Mouse (Mus musculus): ENCODE results near the gene Ephb4. TPM values are rescaled to one million over a fixed set of nuclear protein-coding genes. Genes with fewer than 3 reads are reported as not detected.
A peak's percentile ranks its signal among the peaks of the same experiment; 100 is the strongest.

Gene Ephb4
- polyA plus RNA-seq, 1 experiment from 2014 or later: 40.5 TPM

GRCm38 (mm10) chr5:137381152-137381551 lies 31.2 kb downstream of the Ephb4 start:
- peak; percentile 79 for TF ChIP-seq CTCF (IDR thresholded peaks at IDR 0.05; ENCODE audit: low read depth)
- Histone ChIP-seq H3K9ac (ENCODE audit: low read depth, low read length) (no peak overlapping the region), H3K4me2 (ENCODE audit: low read length) (no peak overlapping the region), H3K4me3 (replicated peaks; ENCODE audit: low read depth, low read length) (no peak overlapping the region), H3K9me3 (replicated peaks; ENCODE audit: low read length) (no peaks in the 10 kb centered on the region), H3K27me3 (ENCODE audit: insufficient read depth, low read length) (no peaks in the 10 kb centered on the region), H3K4me1 (replicated peaks; ENCODE audit: insufficient read depth, low read length) (no peaks in the 10 kb centered on the region), H3K36me3 (ENCODE audit: insufficient read depth, low read length) (no peaks in the 10 kb centered on the region), H3K27ac (no peak overlapping the region)
- DNase-seq (ENCODE audit: low spot score) (peak; percentile 58), ATAC-seq (replicated peaks; ENCODE audit: low FRiP score, low read depth) (no peak)
- WGBS: 61% methylated on average over 4 of the region's 4 CpGs

DNA sequence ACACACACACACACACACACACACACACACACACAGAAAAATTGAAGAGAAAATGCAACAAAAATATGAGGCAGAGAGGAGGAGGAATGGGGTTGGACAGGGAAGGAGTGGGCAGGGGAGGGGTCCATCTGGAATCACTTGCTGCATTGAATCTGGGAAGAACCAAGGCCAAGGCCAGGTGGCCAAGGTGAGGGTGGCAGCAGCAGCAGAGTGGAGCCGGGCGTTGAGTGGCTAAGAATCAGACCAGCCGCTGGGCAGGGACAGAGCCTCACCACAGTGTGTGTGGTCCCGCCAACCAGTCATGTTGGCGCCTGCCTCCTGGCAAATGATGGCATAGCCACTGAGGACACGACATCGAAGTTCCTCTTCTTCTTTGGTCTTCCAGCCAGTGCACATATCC lies 33.5 kb downstream of the Ephb4 start:
- Histone ChIP-seq H3K9ac (ENCODE audit: low read depth, low read length) (no peak overlapping the region), H3K4me3 (replicated peaks; ENCODE audit: low read depth, low read length) (no peak overlapping the region), H3K27ac (no peak overlapping the region), H3K4me1 (replicated peaks; ENCODE audit: insufficient read depth, low read length) (no peaks in the 10 kb centered on the region), H3K36me3 (ENCODE audit: insufficient read depth, low read length) (no peaks in the 10 kb centered on the region), H3K9me3 (replicated peaks; ENCODE audit: low read length) (no peaks in the 10 kb centered on the region), H3K27me3 (ENCODE audit: insufficient read depth, low read length) (no peaks in the 10 kb centered on the region), H3K4me2 (ENCODE audit: low read length) (no peak overlapping the region)
- no peak for TF ChIP-seq CTCF (IDR thresholded peaks at IDR 0.05; ENCODE audit: low read depth)
- DNase-seq (ENCODE audit: low spot score) (no peak), ATAC-seq (replicated peaks; ENCODE audit: low FRiP score, low read depth) (no peak)
- WGBS: 85% methylated on average over 7 of the region's 7 CpGs

DNA sequence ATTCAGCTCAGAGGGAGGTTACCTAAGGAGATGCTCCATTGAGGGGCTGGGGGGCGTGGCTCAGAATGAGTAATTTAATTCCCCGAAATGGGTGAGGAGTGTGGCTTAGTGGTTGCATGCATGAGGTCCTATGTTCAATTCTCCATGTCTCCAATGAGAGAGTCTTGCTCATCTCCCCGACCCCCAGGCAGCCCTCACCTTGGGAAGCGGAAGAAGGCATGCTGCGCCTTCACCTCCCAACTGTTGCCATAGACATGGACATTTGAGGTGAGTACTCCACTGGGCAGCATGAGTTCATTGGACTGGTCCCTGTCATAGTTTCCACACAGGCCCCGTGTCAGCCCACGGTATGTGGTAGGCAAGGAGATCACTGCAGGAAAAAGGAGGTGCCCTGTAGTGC lies 36.8 kb downstream of the Ephb4 start:
- no peak for DNase-seq (ENCODE audit: low spot score)
- no peak for ATAC-seq (replicated peaks; ENCODE audit: low FRiP score, low read depth)
- H3K9ac ChIP-seq (ENCODE audit: low read depth, low read length): no peak overlapping the region
- no peaks in the 10 kb centered on the region for H3K27me3 ChIP-seq (ENCODE audit: insufficient read depth, low read length)
- no peaks in the 10 kb centered on the region for H3K36me3 ChIP-seq (ENCODE audit: insufficient read depth, low read length)
- 81% methylated on average over 7 of the region's 7 CpGs for WGBS
- H3K4me1 ChIP-seq (replicated peaks; ENCODE audit: insufficient read depth, low read length): no peaks in the 10 kb centered on the region
- H3K9me3 ChIP-seq (replicated peaks; ENCODE audit: low read length): no peaks in the 10 kb centered on the region
- H3K4me2 ChIP-seq (ENCODE audit: low read length): no peak overlapping the region
- H3K4me3 ChIP-seq (replicated peaks; ENCODE audit: low read depth, low read length): no peak overlapping the region
- no peak overlapping the region for H3K27ac ChIP-seq
- TF ChIP-seq CTCF (IDR thresholded peaks at IDR 0.05; ENCODE audit: low read depth): no peak

DNA sequence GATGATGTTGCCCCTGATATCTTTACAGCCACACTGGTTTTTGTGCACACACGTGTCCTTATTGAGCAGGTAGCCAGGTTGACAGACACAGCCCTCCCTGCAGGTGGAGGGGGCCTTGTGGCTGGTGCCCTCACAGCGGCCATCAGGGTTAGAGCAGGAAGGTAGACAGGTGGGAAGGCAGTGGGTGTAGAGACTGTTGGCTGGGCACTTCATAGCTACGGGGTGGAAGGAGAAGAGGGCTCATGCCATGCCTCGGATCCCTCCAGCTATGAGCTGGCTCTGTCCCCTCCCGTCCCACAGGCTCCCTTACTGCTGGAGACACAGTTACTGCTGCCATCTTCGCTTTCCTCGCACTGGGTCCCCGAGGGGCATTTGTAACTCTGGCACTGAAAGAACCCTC lies 41.7 kb downstream of the Ephb4 start:
- H3K4me3 ChIP-seq (replicated peaks; ENCODE audit: low read depth, low read length): no peak overlapping the region
- H3K9me3 ChIP-seq (replicated peaks; ENCODE audit: low read length): no peaks in the 10 kb centered on the region
- no peak overlapping the region for H3K9ac ChIP-seq (ENCODE audit: low read depth, low read length)
- DNase-seq (ENCODE audit: low spot score) (no peak), ATAC-seq (replicated peaks; ENCODE audit: low FRiP score, low read depth) (no peak)
- H3K27me3 ChIP-seq (ENCODE audit: insufficient read depth, low read length): no peaks in the 10 kb centered on the region
- H3K36me3 ChIP-seq (ENCODE audit: insufficient read depth, low read length): no peaks in the 10 kb centered on the region
- H3K27ac ChIP-seq: no peak overlapping the region
- H3K4me1 ChIP-seq (replicated peaks; ENCODE audit: insufficient read depth, low read length): no peaks in the 10 kb centered on the region
- WGBS: 81% methylated on average over 8 of the region's 8 CpGs
- no peak overlapping the region for H3K4me2 ChIP-seq (ENCODE audit: low read length)
- no peak for TF ChIP-seq CTCF (IDR thresholded peaks at IDR 0.05; ENCODE audit: low read depth)

- Histone ChIP-seq H3K4me2 (ENCODE audit: low read length) (no peak overlapping the region), H3K9me3 (replicated peaks; ENCODE audit: low read length) (no peaks in the 10 kb centered on the region), H3K36me3 (ENCODE audit: insufficient read depth, low read length) (no peaks in the 10 kb centered on the region), H3K4me3 (replicated peaks; ENCODE audit: low read depth, low read length) (no peak overlapping the region), H3K4me1 (replicated peaks; ENCODE audit: insufficient read depth, low read length) (no peaks in the 10 kb centered on the region), H3K9ac (ENCODE audit: low read depth, low read length) (no peak overlapping the region), H3K27me3 (ENCODE audit: insufficient read depth, low read length) (no peaks in the 10 kb centered on the region), H3K27ac (no peak overlapping the region)
- WGBS: 39% methylated on average over 7 of the region's 7 CpGs
- TF ChIP-seq CTCF (IDR thresholded peaks at IDR 0.05; ENCODE audit: low read depth): 0 out of 2 replicates have a peak, but pooled peaks have one; percentile 20
- DNase-seq (ENCODE audit: low spot score) (no peak), ATAC-seq (replicated peaks; ENCODE audit: low FRiP score, low read depth) (no peak)
Observed at GRCm38 (mm10) chr5:137394456-137394855, 44.5 kb downstream of the Ephb4 start.

DNA sequence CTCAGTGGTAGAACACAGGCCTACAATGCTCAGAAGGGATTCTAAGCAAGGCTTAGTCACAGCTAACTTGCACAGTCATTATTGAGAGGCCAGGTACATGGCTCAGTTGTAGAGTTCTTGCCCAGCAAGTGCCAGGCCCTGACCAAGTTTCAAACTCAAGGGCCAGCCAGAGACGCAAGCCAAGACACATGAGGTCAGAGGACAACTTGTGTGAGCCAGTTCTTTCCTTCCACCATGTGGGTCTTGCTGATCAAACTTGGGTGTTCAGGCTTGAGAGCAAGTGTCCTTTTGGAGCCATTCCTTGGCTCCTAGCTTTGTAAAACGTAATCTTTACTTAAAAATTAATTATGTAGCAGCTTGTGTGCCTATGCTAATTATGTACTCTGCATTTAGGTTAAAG lies 54.2 kb downstream of the Ephb4 start:
- no peak overlapping the region for H3K27ac ChIP-seq
- DNase-seq (ENCODE audit: low spot score): no peak
- WGBS: 85% methylated on average over 2 of the region's 2 CpGs
- no peak overlapping the region for H3K4me2 ChIP-seq (ENCODE audit: low read length)
- no peaks in the 10 kb centered on the region for H3K9me3 ChIP-seq (replicated peaks; ENCODE audit: low read length)
- no peaks in the 10 kb centered on the region for H3K36me3 ChIP-seq (ENCODE audit: insufficient read depth, low read length)
- H3K4me1 ChIP-seq (replicated peaks; ENCODE audit: insufficient read depth, low read length): no peaks in the 10 kb centered on the region
- H3K9ac ChIP-seq (ENCODE audit: low read depth, low read length): no peak overlapping the region
- ATAC-seq (replicated peaks; ENCODE audit: low FRiP score, low read depth): no peak
- no peaks in the 10 kb centered on the region for H3K27me3 ChIP-seq (ENCODE audit: insufficient read depth, low read length)
- no peak overlapping the region for H3K4me3 ChIP-seq (replicated peaks; ENCODE audit: low read depth, low read length)
- TF ChIP-seq CTCF (IDR thresholded peaks at IDR 0.05; ENCODE audit: low read depth): no peak

GRCm38 (mm10) chr5:137409451-137409850 lies 59.5 kb downstream of the Ephb4 start:
- Histone ChIP-seq H3K4me2 (ENCODE audit: low read length) (no peak overlapping the region), H3K27ac (no peak overlapping the region), H3K27me3 (ENCODE audit: insufficient read depth, low read length) (no peaks in the 10 kb centered on the region), H3K4me3 (replicated peaks; ENCODE audit: low read depth, low read length) (no peak overlapping the region), H3K9me3 (replicated peaks; ENCODE audit: low read length) (no peaks in the 10 kb centered on the region), H3K9ac (ENCODE audit: low read depth, low read length) (no peak overlapping the region), H3K36me3 (ENCODE audit: insufficient read depth, low read length) (no peaks in the 10 kb centered on the region), H3K4me1 (replicated peaks; ENCODE audit: insufficient read depth, low read length) (no peaks in the 10 kb centered on the region)
- ATAC-seq (replicated peaks; ENCODE audit: low FRiP score, low read depth) (no peak), DNase-seq (ENCODE audit: low spot score) (no peak)
- 69% methylated on average over 6 of the region's 6 CpGs for WGBS
- TF ChIP-seq CTCF (IDR thresholded peaks at IDR 0.05; ENCODE audit: low read depth): no peak

All from kidney, postnatal 0 days (tissue).